Mouse (Mus musculus) embryo, embryonic 10 days (tissue): Measurements from ENCODE around the gene C8a.

Source experiments
- DNase-seq: peaks from one replicate; pipeline ENCODE4 v3.0.0-alpha.2; 2015; ENCODE audit warnings: low spot score

C8a gene

DNA sequence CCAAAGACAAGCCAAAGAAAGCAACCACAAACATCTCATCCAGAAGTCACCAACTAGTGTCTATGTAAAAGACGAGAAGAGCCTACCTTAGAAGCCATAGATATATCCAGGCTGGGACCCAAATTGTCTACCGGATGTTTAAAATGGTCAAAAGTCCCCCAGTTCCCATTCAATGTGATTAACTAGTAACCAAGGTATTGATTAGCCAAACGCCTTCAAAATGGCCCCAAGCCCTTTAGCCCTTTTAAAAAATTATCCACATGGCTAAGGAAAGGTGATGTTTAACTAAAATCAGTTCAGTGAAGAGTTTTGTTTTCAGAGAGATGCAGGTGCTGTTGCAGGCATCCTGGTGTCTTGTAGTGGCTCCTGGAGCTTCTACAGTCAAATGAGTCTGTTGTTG is at the start of gene C8a:
Gene C8a (minus strand): TSS at position 76 of the 400 bp plus-strand sequence.
- no peak for DNase-seq

DNA sequence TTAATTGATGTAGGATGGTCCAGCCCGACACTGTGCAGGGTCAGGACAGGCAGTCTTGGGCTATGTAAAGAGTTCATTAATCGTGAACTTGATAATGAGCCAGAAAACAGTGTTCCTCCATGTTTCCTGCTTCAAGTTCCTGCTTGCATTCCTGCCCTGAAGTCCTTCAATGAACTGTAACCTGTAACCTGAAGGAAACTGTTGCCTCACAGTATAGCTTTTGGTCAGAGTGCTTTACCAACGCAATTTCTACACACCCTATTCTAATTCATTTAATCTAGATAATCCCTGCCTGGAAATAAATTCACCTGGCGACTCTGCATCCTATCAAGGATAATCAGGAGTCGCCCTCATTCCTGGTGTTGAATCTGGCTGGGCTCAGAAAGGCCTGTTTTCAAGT is 49.2 kb upstream of the C8a start:
- no peak for DNase-seq

DNA sequence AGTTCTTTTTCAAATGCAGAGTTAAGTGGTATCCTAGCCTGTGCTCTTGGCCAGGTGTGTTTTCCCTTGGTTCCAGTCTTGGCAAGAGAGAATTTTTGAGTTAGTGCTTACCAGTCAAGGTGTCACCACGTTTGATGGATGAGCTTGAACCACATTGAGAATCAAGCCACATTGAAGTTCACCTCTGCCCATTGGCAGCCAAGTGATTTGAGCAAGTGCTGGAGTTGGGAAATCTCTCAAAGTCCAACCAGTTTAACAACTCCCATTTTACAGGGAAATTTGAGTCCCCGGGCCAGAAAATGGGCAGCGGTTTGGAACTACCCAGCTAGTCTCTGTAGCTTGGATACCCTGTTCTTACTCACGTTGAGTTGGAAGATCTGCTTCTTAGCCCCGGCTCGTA is 41.8 kb upstream of the C8a start:
- DNase-seq, result no peak

DNA sequence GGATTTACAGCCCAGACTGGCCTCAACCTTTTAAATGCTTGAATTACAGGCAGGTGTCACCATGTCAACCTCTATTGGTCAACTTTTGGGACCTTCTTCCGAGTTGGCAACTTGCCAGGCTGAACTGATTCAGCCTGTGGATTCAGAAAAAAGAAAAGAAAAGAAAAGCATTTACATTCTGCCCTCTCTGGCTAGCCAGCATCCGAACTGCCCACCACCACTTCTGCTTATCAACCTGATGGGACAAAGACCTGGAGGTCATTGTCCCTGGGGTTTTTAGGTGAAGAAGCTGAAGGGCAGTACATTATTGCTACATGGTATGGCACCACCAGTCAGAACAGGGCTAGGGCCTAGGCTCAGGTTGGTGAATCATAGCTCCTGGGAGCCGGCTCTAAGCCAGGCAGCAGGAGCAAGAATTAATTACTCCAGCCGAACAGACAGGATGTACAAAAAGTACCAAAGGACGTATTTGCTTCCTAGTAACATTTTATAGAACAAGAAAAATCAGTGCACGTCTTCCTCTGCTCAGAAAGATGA is 38.6 kb upstream of the C8a start:
- DNase-seq, result no peak

DNA sequence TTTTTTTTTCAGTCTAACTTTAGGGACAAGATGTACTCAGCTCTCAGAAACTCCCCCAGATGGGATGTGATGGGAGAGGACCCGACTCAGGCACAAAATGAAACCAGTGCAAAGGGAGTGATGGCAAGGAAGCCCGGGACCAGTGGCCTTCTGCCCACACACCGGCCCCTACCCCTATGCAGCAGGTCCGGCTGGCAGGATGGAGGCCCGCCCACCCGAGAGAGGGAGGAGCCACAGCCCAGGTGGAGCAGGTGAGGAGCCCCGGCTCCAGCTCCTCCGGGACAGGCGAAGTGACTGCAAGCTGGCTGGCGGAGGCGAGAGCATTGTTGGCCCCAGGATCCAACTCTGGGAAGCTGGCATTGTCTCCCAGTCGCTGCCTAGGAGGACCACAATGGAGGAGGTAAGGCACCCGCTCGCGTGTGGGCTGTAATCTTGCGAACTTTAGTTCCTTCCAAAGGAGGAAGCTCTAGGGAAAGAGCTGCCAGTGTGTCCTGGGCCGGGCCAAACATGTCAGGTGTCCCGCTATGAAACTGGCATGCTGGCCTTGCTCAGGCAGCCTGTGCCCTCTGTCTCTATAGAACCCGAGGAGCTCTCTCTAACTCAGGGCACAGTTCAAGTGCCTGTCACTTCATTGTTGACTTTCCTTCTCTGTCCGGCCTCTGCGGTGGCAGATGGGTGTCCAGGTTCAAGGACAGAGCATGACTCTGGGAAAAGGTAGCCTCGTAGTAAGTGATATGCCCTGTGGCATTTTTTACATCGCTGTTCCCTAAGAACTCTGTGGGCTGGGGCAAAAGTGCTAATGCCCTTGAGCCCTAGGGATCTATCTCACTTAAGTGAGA is 37.3 kb upstream of the C8a start, which contains the start of gene Fyb2:
Gene Fyb2 (plus strand): TSS at position 166 of the 839 bp plus-strand sequence.
- DNase-seq, result no peak

DNA sequence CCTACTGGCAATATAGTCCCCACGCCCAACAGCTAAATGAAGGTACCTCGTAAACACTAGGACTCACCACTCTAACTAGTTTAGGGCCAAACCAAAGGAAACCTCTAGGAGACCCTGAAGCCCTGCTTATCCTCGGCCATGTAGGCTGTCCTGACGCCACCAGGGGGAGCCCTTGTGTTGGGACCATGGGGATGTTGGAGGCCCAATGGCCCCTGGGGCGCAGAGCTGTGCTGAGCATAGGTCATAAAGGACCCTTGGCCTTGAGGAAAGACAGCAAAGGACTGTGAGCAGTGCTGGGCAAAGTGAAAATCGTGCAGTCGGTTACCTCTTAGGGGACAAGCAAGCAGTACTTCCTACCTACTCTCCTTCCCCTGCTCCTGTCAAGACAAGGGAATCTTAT is 35.5 kb upstream of the C8a start:
- peak; percentile 86 for DNase-seq

DNA sequence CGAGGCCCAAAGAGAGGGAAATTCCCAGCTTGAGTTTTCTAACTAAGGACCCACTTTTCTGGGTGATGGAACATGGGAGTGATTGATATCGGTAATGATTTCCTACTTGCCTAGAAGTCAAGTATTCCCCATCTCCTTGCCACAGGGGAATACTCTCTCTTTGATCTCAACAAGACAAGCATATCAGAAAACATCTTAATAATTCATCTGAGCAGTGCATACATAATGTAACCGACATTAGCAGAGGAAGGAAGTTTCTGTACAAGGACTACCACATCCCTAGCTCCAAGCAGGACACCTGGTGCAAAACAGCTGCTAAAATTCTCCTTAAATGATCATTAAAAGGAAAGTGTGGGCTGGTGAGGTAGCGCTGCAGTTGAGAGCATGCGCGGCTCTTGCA is 28.9 kb upstream of the C8a start:
- no peak for DNase-seq

DNA sequence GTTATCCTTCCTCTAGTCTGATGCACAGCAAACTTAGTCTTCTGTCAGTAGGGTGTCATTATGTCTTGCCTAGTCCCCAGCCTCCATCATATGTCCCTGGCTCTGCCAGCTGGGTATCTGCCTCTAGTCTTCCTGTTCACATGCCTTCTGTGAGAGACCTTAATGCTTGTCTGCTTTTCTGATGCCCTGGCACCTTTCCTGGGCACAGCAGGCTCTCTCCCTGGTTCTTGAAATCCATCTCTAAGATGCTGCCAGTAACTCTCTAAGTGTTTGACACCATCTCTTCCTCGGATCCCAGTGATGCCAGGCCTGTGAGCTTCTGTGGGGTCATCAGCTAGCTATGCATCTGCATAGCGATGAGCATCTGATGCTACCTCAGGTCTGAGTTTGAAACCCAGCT is 26.6 kb upstream of the C8a start:
- no peak for DNase-seq

DNA sequence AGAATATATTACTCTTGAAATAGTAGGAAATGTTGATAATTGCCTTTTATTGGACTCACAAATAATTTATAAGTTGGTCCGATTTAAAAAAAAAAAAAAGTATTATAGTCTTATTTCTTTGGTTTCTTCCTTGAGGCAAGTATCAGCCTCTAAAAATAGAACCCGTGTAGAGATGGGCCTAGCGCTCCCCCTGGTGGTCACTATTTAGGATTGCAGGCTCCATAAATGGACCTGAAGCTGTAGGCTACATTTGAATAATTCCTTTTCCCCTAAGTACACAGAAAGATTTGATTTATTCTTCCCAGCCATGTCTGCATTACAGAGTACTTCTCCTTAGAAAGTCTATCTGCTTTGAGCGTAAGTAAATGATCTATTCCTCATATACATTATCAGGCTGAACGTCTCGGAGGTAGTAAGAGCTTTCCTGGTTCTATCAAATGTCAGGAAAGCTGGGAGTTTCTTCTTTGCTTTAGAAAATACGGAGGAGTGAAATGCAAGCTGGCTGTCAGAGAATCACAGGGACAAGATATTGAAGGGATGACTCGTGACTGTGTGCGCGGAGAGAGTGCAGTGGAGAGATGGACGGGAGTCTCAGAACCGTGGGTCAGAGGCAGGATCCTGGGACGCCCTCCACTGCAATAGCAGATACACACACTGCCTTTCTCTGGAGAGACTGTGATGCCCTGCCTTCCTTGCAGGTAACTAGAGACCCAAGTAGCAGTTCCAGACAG is 18.0 kb upstream of the C8a start:
- peak; percentile 69 for DNase-seq

DNA sequence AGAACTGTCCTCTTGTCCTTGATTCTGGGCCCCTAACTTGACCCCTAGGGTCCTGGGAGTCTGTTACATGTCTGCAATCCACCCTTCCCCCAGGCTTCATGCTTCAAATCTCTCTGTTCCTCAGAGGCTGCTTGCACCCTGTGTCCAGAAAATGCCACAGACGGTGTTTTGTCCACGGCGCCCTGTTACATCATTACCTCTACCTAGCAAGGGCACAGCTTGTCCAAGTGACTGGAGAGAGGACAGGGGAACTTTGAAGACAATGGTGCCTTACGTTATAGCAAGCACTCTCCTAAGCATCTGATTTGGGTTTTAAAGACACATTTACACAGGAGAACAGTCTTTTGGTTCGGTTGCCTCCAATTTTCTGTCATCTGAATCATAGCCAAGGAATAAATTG is 17.4 kb upstream of the C8a start:
- DNase-seq, result no peak

DNA sequence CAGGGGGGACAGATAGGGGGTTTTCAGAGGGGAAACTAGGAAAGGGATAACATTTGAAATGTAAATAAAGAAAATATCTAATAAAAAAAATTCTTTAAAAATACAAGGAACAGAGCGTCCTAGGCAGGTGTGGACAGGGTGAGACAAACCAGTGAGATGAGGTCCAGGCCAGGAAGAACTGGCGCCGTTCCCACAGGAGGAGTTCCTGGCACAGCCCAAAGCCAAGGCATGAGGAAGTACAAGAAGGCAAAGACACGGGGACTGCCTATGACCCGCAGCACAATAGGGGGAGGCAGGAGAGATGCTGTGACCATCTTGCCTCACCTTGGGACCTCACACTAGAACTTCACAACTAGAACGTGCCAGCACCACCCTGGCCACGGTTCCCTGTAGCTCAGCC is 15.5 kb upstream of the C8a start:
- no peak for DNase-seq

DNA sequence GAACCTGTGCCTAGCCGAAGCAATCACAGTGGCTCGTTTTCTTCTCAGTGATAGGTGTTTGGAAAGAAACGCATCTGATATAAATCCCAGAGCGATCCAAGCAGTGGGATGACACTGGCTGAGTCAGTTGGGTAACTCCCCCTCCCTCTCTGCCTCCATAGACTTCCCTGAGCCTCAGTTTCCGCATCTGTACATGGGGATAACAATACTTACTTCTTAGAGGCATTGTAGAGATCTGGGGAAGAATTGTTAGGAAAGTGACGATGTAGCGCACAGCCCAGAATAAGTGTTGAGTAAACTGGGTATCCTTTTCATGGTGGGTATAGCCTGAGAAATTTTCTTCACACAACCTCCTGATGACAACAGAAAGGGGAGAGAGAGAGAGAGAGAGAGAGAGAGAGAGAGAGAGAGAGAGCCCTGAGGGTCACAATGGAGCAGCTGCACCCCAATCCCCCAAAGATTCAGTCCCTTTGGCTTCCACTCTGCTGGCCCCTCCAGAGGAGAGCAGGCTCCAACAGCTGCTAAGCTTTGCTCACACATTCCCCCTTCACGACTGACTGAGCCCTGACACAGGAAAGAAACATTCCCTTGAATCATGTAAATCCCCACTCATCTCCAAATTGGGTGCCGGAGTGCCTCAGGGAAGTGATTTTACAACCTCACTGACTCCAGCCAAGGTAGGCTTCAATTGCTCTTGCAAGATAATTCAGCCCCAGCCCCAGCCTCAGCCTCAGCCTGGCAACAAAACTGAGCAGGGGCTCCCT is 12.5 kb upstream of the C8a start:
- no peak for DNase-seq

DNA sequence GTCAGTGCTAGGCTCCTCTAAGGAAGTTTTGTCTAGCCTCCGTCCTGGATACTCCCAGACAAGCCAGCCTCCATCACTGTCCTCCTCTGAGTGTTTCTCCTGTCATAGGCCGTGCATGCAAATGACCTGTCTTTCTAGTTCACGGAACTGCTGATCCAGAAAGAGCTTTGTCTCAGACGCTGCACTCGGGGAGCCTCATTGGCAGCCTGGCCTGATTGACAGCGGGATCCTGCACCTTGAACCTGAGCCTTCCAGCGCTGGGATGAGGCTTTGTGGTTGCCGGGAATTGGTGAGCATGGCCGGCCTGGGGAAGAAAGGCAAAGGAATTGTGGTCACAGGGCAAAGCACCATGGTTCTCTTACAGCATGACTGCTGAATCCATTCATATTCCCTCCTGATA is 11.3 kb upstream of the C8a start:
- DNase-seq, result peak; percentile 25

DNA sequence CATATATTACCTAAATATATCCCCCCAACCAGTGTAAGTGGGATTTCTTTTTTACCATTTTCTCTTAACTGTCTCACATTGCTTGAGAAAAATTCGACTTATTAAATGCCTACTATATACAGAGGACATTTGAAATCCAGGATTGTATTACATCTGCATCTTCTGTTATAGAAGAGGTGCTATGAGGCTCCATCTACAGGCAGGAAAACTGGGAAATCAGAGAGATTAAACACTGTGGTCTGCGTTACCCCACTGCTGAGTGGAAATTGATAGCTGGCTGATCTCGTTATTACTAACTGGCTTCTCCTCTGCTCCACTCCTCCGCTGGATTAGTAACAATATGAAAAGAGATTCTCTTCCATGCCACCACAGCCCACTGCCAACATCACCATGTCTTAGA is 366 bp downstream of the C8a start:
- no peak for DNase-seq

DNA sequence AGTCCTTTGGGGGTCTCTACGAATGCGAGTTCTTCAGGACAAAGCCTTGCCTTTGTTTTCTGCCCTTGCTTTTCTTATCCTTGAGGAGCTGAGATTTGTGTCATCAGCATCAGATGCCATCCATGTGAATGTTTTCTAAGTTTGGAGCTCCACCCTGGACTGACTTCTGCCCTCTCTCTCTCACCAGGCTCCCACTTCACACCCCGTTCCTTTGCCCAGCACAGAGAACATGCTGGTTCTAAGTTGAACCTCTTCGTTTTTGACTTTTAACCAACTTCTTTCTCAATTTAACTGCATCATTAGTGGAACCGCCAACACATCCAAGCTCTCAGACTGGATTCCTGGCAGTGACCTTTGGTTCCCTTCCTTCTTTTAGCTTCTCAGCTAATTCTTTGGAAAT is 6.0 kb downstream of the C8a start:
- DNase-seq, result no peak

DNA sequence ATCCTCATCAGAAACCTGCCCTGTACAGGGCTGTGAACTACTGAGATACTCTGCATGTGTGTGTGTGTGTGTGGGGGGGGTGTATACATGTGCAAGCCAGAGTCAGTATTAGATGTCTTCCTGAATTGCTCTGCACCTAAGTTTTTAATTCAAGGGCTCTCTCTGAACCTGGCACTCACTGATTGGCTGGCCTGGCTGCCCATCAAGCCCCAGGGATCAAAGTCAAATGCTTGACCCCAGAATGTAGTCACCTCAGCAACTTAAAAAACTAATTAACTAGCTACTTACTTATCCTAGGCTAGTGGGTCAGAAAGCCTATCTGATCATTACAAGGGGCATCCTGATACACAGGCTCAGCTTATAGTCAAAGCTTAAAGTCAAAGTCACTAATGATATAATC is 6.6 kb downstream of the C8a start:
- no peak for DNase-seq

DNA sequence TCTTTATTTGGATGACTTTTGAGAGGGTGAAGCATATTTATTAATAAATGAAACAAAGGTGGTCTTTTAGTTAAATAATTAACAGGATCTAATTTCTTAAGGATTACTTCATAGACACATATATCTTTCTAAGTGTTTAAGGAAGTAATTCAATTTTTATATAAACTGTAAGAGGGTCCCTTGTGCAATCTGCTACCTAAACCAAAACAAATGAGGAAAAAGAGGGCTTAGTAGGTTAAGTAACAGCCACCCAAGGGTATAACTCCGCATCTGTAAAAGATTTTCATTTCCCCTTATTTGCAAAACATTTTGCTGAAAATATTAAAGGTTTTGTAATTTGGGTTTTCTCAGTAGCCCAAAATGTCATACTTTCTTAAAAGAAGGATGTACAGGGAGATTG is 11.8 kb downstream of the C8a start:
- DNase-seq, result no peak

DNA sequence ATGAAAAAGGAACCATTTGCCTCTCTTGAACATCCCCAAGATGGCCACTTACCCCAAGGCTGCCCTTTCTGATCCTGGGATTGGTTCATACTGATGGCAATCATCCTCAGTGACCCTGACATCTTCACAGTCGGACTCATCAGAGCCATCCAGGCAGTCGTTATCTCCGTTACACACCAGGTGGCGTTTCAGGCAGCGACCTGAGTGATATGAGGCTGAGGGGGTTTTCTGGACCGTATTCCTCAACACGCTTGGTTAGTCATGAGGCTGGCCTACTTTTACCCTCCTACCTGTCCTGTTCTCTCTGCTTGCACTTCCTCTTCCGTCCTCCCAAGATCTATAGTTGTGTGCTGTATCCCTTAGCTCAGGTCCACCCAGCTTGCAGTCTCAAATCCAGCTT is 15.0 kb downstream of the C8a start:
- no peak for DNase-seq

DNA sequence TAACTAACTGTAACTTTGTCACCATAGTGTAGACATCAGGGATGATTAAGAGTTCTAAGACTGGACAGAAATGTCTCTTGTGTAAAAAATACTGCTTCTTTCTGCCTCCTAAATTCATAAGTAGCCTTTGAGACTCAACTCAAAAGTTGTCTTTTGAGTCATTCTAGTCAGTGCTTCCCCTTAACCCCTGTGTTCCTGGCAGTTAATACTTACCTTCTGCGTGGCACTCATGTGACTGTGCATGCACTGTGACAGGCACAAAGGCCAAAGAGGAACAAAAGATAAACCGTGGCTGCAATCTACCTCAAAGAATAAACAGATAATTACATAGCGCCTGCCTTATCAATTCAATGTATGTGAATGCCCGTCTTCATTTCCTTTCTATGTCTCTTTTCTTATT is 18.4 kb downstream of the C8a start:
- DNase-seq, result no peak

DNA sequence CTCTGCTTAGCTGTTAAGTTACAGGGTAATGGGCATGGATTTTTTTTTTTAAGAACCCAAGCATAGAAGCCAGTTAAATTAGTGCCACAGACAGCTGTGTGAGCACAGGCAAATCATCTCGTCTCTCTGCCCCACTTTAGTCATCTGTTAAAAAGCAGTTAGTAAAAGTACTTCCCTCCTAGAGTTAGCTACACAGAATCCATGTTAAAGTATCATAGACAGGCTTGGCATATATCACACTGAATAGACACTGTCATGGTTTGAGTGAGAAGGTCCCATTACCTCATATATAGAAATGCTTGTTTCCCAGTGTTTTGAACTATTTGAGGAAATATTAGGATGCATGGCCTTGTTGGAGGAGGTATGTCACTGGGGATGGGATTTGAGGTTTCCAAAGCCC is 19.2 kb downstream of the C8a start, which contains the start of gene Gm17662:
Gene Gm17662 (plus strand): TSS at position 301 of the 400 bp plus-strand sequence.
- no peak for DNase-seq

DNA sequence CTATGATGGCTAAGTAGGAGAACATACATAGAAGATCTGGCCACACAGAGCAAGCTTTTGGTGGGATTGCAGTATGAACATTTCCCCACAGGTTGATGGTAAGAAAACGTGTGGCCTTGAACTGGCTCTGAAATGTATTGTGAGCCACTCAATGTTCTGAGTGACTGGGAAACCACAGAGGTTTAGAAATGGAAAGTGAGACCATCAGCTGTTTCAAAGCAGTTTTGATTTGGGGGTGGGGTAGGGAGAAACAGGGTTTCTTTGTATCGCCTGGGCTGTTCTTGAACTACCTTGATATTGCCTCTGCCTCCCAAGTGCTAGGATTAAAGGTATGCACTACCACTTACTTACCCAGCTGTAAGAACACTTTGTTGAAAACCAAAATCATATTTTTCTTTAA is 21.0 kb downstream of the C8a start:
- DNase-seq, result no peak

DNA sequence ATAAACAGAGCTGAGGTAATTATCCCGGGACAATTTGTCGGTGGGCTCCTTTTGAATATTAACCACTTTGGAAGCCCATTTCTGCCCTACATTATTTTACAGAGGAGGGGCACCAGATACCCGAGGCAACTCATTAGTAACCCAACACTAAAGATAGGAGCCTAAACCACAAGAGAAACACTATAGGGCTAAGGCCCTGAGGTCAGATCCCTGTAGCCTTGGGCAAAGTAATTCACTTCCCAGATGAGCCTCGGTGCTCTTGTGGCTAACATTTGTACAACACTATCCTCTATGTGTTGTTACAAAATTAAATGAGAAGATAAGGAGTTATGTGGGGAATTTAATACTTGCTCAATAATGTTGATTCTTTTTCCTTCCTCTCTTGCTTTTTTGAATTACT is 32.7 kb downstream of the C8a start:
- DNase-seq, result peak; percentile 23
